Mouse (Mus musculus) induced T-regulatory cell, adult 2 months (primary cell): ENCODE data around the gene Arrdc4.

Experiments
- DNase-seq: peaks from one replicate; pipeline ENCODE4 v3.0.0-alpha.2; 2012; ENCODE audit warnings: low read depth

Gene Arrdc4

GRCm38 (mm10) chr7:68709319-68709573 lies 39.8 kb downstream of the Arrdc4 start:
- DNase-seq: no peak

GRCm38 (mm10) chr7:68708563-68709318 lies 40.3 kb downstream of the Arrdc4 start:
- no peak for DNase-seq

- peak; percentile 7 for DNase-seq
Observed at GRCm38 (mm10) chr7:68705162-68705561, 43.9 kb downstream of the Arrdc4 start.

GRCm38 (mm10) chr7:68697313-68697712 lies 51.7 kb downstream of the Arrdc4 start:
- DNase-seq: no peak

- no peak for DNase-seq
Observed at GRCm38 (mm10) chr7:68696908-68697307, 52.1 kb downstream of the Arrdc4 start.

GRCm38 (mm10) chr7:68696446-68696845 lies 52.6 kb downstream of the Arrdc4 start:
- DNase-seq: no peak

GRCm38 (mm10) chr7:68692731-68693130 lies 56.3 kb downstream of the Arrdc4 start:
- DNase-seq: no peak

- DNase-seq: no peak
Observed at GRCm38 (mm10) chr7:68691454-68691853, 57.6 kb downstream of the Arrdc4 start.

GRCm38 (mm10) chr7:68687140-68687611 lies 61.9 kb downstream of the Arrdc4 start:
- no peak for DNase-seq
